Mouse (Mus musculus) kidney, postnatal 10 days (tissue): Measurements from ENCODE around the gene Llgl2.
A peak's percentile ranks its signal among the peaks of the same experiment; 100 is the strongest.

Source experiments
- DNase-seq: peaks from one replicate; pipeline ENCODE4 v3.0.0; 2021; ENCODE audit warnings: mixed read lengths

Gene Llgl2

GRCm38 (mm10) chr11:115809311-115809781 is 14.5 kb upstream of the Llgl2 start:
- DNase-seq = peak; percentile 73

GRCm38 (mm10) chr11:115810377-115810776 is 13.5 kb upstream of the Llgl2 start:
- peak; percentile 88 for DNase-seq

GRCm38 (mm10) chr11:115811381-115812093 is 12.3 kb upstream of the Llgl2 start:
- no peak for DNase-seq

DNA sequence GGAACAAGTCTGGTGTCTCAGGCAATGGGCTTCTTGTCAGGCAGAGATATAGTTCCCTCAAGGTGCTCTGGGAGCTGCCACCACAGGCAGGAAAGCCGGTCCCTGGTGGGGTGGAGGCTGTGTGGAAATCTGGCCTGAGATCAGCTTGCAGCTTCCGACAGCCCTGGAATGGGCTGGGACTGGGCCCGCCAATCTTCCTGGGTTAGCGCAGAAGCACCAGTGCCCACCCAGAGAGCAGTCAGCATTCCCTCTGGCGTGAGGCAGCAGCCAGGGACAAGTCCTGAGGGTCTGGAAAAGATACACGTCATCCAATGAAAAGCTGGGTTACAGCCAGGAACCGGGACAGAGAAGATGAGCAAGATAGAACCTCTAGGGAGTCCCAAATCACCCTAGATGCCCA is 11.8 kb upstream of the Llgl2 start:
- DNase-seq = peak; percentile 74

- peak; percentile 60 for DNase-seq
Observed at GRCm38 (mm10) chr11:115812533-115813420, 11.1 kb upstream of the Llgl2 start.

GRCm38 (mm10) chr11:115813507-115814296 is 10.1 kb upstream of the Llgl2 start, which contains the start of gene Caskin2:
Gene Caskin2, minus strand, starts transcription at chr11:115813639.
- DNase-seq = peak; percentile 99

- DNase-seq = peak; percentile 94
Observed at GRCm38 (mm10) chr11:115814605-115815450, 9.0 kb upstream of the Llgl2 start, which contains the start of gene Tsen54. Gene Tsen54, plus strand, starts transcription at chr11:115814724.

DNA sequence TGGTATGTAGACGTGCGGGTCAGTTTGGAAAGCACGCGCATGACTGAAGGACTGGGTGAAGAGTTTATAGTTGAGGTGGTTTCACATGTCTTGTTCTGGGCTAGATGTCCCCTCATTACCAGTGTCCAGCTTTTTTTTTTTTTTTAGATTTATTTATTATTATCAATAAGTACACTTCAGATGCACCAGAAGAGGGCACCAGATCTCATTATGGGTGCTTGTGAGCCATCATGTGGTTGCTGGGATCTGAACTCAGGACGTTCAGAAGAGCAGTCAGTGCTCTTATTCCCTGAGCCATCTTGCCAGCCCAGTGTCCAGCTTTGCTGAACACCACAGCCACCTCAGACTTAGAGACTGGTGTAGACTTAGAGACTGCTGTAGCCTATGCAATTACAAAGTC is 6.5 kb upstream of the Llgl2 start:
- no peak for DNase-seq

DNA sequence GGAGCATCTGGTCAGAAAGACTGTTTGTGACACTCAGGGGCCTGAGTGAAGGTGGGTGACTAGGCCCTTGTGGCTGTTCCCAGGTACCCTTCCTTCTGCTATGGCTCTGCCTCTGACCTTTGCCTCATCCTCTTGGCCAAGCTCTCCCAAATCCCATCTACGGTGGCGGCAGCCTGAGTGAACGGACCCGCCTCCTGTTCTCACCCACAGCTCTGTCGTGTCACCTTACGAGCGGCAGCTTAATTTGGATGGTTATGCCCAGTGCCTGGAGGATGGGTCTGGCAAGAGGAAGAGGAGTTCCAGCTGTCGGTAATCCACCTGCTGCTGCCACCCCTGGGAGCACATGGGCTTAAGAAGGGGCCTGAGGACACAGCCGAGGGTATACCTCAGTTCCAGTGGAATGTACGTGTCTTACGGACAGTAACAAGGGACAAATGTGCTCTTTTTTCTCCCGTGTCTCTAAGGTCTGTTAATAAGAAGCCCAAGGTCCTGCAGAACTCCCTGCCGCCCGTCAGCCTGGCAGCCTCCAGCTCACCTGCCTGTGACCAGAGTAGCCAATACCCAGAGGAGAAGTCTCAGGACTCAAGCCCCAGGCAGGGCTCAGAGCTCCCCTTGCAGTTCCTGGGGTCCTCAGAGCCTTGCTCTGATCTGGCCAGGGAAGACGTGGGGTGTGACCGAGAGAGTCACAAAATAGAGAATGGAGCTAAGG is 3.8 kb upstream of the Llgl2 start:
- no peak for DNase-seq

- no peak for DNase-seq
Observed at GRCm38 (mm10) chr11:115821001-115821400, 2.8 kb upstream of the Llgl2 start.

DNA sequence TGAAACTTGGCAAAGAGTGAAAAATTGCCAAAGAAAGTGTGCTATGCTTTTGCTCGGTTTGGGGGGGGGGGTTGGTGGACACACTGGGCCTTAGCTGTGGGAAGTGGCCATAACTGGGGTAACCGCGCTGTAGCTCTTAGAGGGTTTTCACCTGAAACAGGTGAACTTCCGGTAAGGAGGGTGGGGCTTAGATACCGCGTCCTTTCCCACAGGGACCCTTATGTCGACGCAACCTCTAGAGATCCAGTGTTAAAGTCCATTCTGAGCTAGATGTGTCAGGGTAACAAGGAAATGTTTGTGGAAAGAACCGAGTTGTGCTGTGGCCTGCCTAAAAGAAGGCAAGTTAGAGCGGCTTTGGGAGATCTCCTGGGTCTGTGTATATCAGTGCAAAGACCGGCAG is 964 bp downstream of the Llgl2 start:
- peak; percentile 26 for DNase-seq

DNA sequence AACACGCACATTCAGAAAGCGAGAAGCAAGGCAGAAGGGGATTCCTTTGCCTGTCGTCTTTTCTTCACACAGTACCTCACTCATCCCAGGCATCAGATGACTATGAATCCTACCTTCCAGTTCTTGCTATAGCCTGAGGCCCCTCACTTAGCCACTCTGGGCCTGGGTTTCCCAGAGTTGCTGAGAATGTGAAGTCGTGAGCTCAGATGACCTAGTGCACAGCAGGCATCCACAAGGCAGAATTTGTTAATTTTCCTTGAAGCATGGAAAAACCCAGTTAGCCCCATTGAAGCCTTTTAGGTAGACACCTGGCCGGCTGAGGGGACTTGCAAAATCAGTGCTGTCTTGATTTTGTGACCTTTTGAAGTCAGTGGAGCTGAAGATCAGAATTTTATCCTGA is 2.6 kb downstream of the Llgl2 start:
- no peak for DNase-seq

DNA sequence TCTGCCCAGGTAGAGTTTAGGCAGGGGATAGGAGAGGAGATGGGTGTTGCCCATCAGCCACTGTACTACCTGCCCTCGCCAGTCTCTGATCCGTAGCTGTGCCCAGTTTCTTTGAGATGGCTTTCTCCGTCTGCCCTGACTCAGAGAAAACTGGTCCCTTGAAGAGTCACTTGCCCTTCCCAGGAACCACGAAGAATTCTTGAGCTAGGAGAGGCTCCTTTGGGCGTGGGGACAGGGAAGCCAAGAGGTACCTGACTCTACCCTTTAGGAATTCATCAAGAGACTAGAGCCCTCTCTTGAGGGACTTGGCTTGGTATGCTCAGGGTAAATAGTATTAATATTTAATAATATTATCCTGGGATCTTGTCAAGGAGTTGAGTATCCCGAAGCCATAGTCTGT is 3.8 kb downstream of the Llgl2 start:
- DNase-seq = no peak

DNA sequence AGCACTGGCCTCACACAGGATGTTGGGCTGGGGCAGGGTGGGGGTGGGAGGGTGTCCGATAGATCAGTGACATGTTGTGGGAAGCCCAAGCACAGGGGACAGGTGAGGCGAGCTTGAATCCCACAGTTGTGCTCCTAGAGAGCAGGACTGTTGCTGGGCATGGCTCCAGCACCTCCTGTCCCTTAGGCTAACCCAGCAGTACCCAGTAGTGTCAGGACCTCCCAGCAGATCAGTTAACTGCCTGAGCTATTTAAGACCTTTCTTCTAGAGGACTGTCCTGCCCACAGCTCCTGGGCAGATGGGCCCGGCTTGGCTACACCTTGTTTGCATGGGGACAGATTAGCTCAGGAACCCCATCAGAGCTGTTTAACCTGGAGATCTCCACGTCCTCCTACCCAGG is 5.2 kb downstream of the Llgl2 start:
- DNase-seq = no peak

GRCm38 (mm10) chr11:115830550-115831325 is 6.9 kb downstream of the Llgl2 start:
- DNase-seq = peak; percentile 60

- DNase-seq = no peak
Observed at GRCm38 (mm10) chr11:115831518-115831917, 7.7 kb downstream of the Llgl2 start.

GRCm38 (mm10) chr11:115832064-115832463 is 8.2 kb downstream of the Llgl2 start:
- no peak for DNase-seq

DNA sequence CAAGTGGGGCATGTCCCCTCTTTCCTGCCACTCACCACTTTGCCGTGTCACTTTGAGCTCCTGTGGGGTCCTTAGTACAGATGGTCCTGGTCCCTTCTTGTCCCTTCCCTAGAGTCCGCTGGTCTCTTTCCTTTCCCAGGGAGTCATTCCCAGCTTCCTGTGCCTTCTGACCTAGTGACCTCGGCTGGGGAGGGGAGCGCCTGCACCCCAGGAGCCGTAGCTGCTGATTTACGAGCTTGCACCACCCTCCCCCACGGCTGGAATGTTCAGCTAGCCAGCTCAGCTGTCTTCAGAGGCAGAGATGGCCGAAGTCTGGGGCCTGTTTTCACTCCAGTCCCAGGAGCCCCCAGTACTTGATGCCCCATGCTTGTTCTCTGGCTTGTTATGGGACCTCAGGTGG is 8.7 kb downstream of the Llgl2 start:
- peak; percentile 95 for DNase-seq

- peak; percentile 72 for DNase-seq
Observed at GRCm38 (mm10) chr11:115833021-115833513, 9.2 kb downstream of the Llgl2 start.

DNA sequence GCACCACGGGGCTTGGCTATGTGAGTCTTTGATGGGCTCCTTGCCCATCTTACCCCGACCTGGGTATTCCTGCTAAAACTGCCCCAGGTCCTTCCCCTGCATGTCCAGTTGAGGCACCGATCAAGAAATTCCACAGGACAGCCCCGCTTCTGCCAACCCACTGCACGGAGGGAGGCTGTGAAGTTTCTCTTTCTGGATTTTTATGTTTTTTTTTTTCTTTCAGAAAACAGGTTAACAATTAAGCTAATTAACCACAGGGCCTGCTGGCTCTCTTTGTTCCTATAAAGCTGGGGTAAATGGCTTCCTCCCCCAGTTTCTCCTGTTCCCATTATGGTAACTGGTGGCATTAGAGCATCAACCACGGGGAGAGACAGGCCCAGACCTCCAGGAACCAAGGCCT is 10.2 kb downstream of the Llgl2 start:
- no peak for DNase-seq
